Mouse (Mus musculus): ENCODE measurements around the gene Wdr27.

Gene Wdr27

DNA sequence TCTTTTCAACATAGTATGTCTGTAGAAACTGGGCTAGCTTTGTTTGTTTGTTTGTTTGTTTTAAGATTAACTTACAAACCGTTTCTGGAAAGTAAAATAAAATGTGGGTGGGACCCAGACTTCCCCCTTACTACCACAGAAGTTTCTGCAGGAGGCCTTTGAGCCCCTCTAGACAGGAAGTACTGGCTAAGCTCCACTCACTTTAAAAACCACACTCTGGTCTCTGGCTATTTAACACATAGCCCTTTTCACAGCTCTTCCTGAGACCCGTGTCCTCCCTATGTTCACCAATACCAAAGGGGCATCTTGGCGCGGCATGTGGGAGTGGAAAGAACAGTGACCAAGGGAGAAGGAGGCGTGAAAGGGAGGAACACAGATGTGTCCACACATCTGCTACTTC is 127.7 kb downstream of the Wdr27 start:
- no peak for DNase-seq

GRCm38 (mm10) chr17:14812631-14813030 is 130.3 kb downstream of the Wdr27 start:
- DNase-seq, result no peak

GRCm38 (mm10) chr17:14812033-14812432 is 130.9 kb downstream of the Wdr27 start:
- no peak for DNase-seq

DNA sequence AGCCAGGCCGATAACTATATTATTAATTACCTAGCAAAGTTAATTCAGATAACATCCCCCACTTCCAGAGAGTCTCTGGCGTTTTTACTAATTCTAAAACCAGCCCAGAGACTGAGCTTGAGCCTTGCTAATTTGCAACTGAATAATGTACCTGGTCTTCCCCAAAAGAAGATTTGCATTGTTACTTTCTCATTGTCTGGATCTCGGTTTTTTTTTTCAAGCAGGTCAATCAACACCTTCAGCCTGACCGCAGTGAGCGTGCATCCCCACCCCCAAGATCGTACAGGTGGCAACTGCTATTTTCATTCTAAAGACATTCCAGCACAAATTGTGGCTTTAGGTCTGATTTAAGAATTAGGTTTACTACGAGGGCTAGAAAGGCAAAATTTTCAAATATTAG is 136.2 kb downstream of the Wdr27 start:
- DNase-seq, result no peak

- DNase-seq, result no peak
These were observed 143.7 kb downstream of the Wdr27 start for GRCm38 (mm10) chr17:14799243-14799642.

- DNase-seq, result no peak
These were observed 147.9 kb downstream of the Wdr27 start for GRCm38 (mm10) chr17:14795074-14795473.

- DNase-seq, result no peak
These were observed 163.6 kb downstream of the Wdr27 start for GRCm38 (mm10) chr17:14779356-14779755.

GRCm38 (mm10) chr17:14771339-14771738 is 171.6 kb downstream of the Wdr27 start:
- DNase-seq, result no peak

DNA sequence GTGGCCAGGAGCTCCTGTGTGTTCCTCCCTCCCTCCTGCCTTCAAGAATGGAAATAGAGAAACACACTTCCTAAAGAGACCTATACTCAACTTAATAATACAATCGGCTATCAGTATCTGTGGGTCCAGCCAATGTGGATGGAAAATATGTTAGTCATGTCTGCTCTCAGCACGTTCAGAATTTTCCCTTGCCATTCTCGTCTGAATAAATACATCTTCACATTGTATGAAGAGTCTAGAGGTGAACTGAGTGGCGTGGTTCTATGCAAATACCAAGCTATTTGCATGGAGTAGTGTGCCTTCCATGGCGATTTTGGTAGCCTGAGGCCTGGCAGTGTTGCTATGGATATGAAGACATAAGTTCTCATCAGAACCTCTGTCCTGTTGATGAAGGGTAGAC is 172.6 kb downstream of the Wdr27 start:
- DNase-seq, result no peak

All from kidney, adult 11 months (tissue).